Mouse (Mus musculus) thymus, adult 2 months (tissue): ENCODE results near the gene Med25.

Experiments
- CTCF ChIP-seq: fragments of 200-500 bp; IDR thresholded peaks from 2 replicates; pipeline ENCODE4 v1.5.1; 2012; ENCODE audit warnings: mild to moderate bottlenecking, control low read depth, low read length, moderate library complexity, borderline replicate concordance; ENCODE audit not compliant: control insufficient read depth, poor library complexity, insufficient read depth; ENCODE audit errors: extremely low read depth
- POLR2A ChIP-seq: fragments of 200-500 bp; IDR thresholded peaks from 2 replicates; pipeline ENCODE4 v1.6.1; 2012; ENCODE audit warnings: mild to moderate bottlenecking, low read length, control low read depth, moderate library complexity; ENCODE audit not compliant: control insufficient read depth, poor library complexity, insufficient read depth; ENCODE audit errors: extremely low read depth

GRCm38 (mm10) chr7:44863982-44864494 lies 28.5 kb downstream of the Med25 start:
- TF ChIP-seq POLR2A (no peak), CTCF (no peak)
